Mouse (Mus musculus) cerebellum, adult 9-10 months (tissue): ENCODE data around the gene Il11.

Experiments
- DNase-seq: peaks from one replicate; pipeline ENCODE4 v3.0.0; 2022

Gene Il11

GRCm38 (mm10) chr7:4783667-4784268 is 1.1 kb upstream of the Il11 start:
- DNase-seq: peak; percentile 82

GRCm38 (mm10) chr7:4782130-4782529 is 529 bp downstream of the Il11 start:
- no peak for DNase-seq

- no peak for DNase-seq
These were observed 2.7 kb downstream of the Il11 start for GRCm38 (mm10) chr7:4779921-4780320.

- no peak for DNase-seq
These were observed 4.6 kb downstream of the Il11 start for GRCm38 (mm10) chr7:4777851-4778637.

- no peak for DNase-seq
These were observed 5.5 kb downstream of the Il11 start for GRCm38 (mm10) chr7:4776861-4777830.

GRCm38 (mm10) chr7:4776131-4776530 is 6.5 kb downstream of the Il11 start:
- no peak for DNase-seq

- no peak for DNase-seq
These were observed 11.5 kb downstream of the Il11 start, which contains the start of gene Fam71e2 for GRCm38 (mm10) chr7:4771202-4771601. Fam71e2 (minus strand) TSS chr7:4771302.

GRCm38 (mm10) chr7:4764946-4765710 is 17.5 kb downstream of the Il11 start:
- no peak for DNase-seq

- DNase-seq: no peak
These were observed 23.0 kb downstream of the Il11 start for GRCm38 (mm10) chr7:4759670-4760069.

- peak; percentile 35 for DNase-seq
These were observed 29.7 kb downstream of the Il11 start, which contains the start of gene Cox6b2 for GRCm38 (mm10) chr7:4752821-4753570. Cox6b2 (minus strand) TSS chr7:4753094.

- DNase-seq: peak; percentile 16
These were observed 30.5 kb downstream of the Il11 start for GRCm38 (mm10) chr7:4751971-4752820.

- no peak for DNase-seq
These were observed 33.5 kb downstream of the Il11 start for GRCm38 (mm10) chr7:4749169-4749568.

GRCm38 (mm10) chr7:4748321-4748720 is 34.3 kb downstream of the Il11 start:
- DNase-seq: no peak

GRCm38 (mm10) chr7:4747156-4747899 is 35.3 kb downstream of the Il11 start:
- DNase-seq: no peak

GRCm38 (mm10) chr7:4746326-4746980 is 36.2 kb downstream of the Il11 start:
- no peak for DNase-seq

GRCm38 (mm10) chr7:4744886-4745285 is 37.8 kb downstream of the Il11 start:
- no peak for DNase-seq

GRCm38 (mm10) chr7:4743354-4743753 is 39.3 kb downstream of the Il11 start:
- no peak for DNase-seq

GRCm38 (mm10) chr7:4742482-4742819 is 40.2 kb downstream of the Il11 start:
- peak; percentile 52 for DNase-seq
